Mouse (Mus musculus): Measurements from ENCODE around the gene Gucd1.
"Not testable (repeated sequence)": the region's sequence is repeated elsewhere in the genome, so short reads cannot be mapped to it uniquely, and the experiment has no call there.

Gucd1 gene

DNA sequence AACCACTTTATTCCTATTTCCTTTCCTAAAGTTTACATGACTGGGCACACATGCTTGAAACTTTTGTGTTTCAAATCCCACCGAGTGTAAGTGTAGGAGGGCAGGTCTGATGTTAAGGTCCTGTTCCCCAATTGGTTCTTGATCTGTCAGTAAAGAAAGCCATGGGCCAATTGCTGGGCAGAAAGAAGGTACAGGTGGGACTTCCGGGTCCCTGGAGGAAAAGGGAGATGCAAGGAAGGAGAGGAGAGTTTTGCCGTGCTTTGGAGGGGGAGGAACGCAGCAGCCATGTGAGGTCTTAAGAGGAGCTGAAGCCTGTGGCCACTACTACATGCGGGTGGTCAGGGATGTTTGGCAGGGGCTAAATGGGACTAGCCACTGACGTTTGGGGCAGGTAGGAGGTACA is 152.5 kb downstream of the Gucd1 start:
- DNase-seq (ENCODE audit: low spot score): no peak

DNA sequence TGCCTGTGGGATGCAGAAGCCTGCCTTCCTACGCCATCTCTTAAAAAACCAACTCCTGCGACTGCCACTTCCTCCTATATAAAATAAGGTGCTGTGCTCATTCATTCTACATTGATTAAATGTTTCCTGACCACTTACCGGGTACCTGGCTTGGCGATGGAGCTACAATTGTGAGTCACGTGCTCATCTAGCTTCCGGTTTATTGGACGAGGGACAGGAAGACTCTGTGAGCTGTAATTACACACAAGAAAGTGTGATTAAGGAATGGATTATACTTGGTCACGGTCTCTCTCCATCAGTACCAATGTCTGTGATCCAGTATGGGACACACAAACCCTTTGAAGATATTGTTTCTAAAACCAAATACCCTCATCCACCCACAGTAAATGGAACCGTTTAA is 153.0 kb downstream of the Gucd1 start:
- no peak for DNase-seq (ENCODE audit: low spot score)

DNA sequence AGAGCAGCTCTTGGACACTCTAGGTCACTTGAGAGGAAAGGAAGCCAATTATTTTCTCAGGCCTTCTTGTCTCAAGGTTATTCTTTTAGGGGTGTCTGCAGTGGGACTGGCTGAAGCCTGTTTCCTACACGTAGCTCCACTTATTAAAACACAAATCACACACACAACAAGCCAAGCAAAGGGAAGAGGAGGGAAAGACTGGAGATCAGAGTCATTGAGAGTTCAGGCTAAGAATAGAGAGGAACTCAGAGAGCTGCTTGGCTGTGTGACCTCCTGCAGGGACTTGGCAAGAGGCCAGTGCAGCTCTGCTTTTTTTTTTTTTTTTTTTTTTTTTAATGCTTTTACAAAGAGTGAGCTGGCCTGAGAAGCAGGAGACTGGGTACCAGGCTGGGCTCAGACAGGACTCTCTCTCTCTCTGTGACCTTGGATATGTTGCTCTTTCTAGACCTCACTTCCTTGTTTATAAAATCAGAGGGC is 153.5 kb downstream of the Gucd1 start:
- not testable (repeated sequence) for DNase-seq (ENCODE audit: low spot score)

DNA sequence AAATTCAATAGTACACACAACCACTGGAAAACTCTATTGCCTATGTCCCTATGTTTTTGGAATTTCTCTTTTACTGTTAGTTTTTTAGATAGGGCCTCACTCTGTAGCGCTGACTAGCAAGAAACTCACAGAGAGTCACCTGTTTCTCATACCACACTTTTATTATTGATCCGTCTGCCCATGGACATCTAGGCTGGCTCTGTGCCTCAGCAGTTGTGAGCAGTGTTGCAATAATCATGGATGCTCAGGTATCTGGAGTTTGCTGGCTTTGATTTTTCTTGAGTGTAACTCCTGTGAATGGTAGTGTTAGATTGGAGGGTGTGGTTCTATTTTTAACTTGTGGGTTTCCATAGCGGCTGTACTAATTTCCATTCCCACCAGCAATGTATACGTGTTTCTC is 162.4 kb downstream of the Gucd1 start:
- no peak for DNase-seq (ENCODE audit: low spot score)

DNA sequence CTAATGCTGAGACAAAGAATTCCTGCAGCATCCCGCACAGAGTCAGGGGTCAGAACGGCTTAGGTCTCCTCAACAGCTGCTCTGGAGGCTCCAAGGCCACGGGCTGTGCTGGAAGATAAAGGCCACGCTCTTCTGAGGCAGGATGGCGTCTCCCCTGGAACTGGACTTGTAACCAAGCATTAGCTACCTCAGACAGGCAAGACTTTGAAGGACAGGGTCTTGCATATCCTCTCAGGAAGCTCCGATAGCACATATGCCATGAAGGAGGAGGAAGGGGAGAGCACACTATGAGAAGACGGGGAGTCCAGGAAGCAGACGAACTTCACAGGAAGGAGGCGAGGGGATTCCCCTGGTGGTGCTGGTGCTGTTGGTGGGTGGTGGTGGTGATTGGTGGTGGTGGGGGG is 163.9 kb downstream of the Gucd1 start:
- not testable (repeated sequence) for DNase-seq (ENCODE audit: low spot score)

DNA sequence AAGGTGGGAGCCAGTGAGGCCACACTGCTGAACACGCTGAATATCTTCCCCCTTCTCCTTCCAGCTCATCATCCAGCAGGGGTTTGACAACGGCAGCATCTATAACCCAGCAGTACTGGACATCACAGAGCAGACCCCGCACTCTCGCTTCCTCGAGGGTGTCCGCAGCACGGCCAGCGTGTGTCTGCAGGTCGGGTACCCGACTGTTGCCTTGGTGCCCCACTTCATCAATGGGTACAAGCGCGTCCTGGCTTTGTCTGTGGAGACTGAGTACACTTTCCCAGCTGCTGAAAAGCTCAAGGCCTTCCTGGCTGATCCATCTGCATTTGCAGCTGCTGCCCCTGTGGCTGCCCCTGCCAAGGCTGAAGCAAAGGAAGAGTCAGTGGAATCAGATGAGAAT is 165.2 kb downstream of the Gucd1 start:
- DNase-seq (ENCODE audit: low spot score): no peak

DNA sequence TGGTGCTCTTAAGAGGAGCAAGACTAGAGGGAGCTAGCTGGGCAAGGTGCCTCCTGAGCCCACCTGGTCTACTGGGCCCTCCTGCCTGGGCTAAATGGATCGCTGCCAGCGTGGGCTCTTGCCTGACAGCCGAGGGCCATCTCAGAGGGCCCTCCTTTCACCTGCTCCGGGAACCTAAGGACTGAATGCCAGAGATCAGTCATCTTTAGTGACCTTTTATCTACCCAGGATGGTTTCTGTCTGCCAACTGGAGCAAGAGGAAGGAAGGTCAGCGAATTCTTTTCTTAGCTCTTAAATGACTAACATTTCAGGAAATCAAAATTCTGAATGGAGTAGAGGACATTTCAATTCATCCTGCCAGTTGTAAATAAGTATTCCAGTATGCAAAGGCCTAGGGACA is 167.2 kb downstream of the Gucd1 start:
- no peak for DNase-seq (ENCODE audit: low spot score)

DNA sequence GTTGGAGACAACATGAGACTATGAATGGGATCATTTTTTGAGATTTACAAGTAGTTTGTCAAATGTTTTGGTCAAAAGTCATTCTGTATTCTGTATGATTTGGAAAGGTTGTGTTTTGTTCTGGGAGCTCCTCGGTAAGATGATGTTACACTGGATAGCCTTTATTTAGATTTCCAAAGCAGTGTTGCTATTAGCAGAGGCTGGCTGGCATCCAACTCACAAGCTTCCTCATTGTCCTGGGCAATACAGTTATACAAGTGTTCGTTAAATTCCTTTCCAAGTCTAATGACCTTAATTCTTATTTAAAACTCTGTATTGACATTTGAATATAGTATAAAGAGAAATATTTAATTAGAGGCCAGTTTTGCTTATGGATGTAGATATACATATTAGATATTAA is 172.5 kb downstream of the Gucd1 start:
- DNase-seq (ENCODE audit: low spot score): no peak

DNA sequence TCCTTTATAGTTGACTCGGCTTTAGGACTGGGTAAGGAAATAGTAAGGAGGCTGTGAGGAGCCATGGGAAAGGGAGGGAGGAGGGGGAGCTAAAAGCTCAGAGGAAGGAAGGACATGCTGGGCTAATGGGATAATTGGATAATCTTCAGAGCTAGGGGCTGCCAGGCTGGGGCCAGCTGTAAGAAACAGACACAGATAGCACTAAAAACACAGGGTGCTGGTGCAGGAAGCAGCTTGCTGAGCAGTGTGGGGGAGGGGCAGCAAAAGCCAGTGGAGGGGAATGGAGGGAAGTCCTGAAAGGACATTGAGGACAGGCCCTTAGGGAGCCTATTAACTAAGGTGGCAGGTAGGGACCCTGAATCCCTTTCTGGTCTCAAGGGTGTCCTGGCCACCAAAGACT is 173.2 kb downstream of the Gucd1 start:
- DNase-seq (ENCODE audit: low spot score): not testable (repeated sequence)

DNA sequence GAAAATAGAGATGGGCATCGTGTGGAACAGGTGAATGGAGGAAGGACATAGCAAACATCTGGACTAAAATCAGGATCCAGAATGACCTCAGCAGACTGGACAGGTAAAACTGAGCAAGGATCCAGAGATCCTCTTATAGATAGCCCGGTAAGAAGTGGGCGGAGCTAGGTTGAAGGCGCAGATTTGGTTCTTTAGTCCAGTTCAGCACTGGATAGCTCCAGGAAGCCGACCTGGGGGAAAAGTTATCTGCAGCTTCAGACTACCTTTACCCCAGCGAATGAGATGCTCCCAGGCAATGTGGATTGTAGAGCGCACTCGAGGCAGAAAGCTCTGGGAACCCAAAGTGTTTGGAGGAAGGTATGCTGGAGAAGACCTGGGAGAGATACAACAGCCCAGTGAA is 175.8 kb downstream of the Gucd1 start:
- no peak for DNase-seq (ENCODE audit: low spot score)

DNA sequence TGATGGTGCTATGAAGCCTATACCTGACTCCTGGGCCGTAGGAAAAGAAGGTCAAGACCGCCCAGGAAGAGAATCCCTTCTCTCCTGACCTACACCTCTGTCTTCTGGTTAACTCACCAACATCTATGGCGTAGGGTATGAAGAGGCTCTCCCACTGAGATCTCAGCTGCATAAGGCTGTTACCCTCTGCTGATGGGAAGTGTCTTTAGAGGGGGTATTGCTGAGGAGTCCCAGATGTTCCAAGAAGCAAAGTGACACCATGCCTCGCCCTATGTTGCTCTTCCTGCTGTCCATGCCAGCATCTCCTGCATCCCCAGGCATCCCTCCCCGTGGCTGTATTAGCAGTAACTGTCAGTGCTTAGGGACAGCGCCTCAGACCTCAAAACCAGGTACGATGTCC is 178.4 kb downstream of the Gucd1 start:
- no peak for DNase-seq (ENCODE audit: low spot score)

DNA sequence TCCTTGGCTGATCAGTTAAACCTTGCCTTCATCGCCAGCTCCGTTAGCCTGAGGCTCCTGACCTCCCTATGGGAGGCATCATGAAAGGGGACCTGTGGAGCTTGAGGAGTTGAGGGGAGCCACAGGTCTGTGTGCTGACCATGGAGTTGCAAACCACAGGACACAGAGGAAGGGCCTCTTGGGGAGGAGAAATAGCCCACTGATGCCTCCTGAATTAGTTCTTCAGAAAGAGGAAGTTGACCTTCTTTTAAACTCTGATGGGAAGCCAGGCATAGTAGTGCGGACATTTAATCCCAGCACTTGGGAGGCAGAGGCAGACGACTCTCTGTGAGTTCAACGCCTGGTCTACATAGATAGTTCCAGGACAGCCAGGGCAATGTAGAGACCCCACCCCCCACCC is 178.9 kb downstream of the Gucd1 start:
- DNase-seq (ENCODE audit: low spot score): no peak

DNA sequence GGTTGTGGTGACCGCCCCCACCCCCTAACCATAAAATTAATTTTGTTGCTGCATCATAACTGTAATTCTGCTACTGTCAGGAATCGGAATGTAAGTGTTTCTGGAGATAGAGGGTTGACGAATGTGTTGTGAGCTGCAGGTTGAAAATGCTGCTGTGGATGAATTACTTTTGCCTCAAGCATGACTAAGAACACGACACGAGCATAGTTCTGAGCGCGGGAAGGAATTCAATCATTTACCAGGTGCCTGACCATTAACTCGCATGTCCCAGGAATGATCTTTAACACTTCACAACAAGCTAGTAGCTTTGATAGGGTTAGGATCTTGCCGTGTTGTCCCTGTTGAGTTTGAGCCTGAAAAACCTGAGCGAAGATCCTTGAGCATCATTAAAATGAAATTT is 180.5 kb downstream of the Gucd1 start:
- no peak for DNase-seq (ENCODE audit: low spot score)

DNA sequence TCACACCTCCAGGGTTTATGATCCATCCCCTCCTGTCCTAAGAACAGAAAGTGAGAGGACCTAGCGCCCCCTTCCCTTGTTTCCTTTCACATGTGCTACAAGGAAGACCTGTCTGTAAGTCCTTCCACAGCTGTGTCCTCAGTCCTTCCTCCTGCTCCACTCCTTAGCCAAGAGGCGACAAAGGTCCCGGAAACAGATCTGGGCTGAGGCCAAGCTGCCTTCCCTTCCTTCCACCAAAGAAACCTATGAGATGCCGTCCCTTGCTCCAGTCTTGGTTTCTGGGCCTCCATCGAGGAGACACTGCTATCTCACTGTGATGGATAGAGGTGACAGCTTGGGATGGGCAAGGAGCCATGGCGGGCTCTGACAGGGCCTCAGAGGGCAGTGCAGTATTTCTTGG is 182.7 kb downstream of the Gucd1 start:
- DNase-seq (ENCODE audit: low spot score): no peak

DNA sequence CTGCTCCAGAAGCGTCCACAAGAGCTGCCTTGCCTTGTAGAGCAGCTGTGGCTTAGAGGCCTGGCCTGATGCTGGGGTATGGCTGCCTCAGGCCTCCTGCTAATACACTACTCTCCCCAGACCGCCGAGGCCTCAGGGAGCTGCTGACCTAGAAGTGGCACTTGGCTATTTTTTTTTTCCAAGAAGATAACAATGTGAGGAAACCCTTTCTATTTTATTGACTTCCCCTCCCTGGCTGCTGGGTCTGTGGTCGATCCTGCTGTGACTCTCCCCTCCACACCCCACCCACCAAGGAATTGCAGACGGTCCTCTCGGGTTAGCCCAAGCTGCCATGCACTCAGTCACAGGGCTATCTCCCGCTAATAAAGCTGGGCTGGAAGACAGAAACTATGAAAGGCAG is 183.6 kb downstream of the Gucd1 start:
- no peak for DNase-seq (ENCODE audit: low spot score)

DNA sequence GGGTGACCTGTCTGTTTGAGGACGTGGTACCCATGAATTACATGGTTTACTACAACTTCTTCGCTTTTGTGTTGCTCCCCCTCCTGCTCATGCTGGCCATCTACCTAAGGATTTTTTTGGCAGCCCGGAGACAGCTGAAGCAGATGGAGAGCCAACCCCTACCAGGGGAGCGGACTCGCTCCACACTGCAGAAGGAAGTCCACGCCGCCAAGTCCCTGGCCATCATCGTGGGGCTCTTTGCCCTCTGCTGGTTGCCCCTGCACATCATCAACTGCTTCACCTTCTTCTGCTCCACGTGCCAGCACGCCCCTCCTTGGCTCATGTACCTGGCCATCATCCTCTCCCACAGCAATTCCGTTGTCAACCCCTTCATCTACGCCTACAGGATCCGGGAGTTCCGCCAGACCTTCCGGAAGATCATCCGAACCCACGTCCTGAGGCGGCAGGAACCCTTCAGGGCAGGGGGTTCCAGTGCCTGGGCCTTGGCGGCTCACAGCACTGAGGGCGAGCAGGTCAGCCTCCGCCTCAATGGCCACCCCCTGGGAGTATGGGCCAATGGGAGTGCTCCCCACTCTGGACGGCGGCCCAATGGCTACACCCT is 184.5 kb downstream of the Gucd1 start:
- no peak for DNase-seq (ENCODE audit: low spot score)

DNA sequence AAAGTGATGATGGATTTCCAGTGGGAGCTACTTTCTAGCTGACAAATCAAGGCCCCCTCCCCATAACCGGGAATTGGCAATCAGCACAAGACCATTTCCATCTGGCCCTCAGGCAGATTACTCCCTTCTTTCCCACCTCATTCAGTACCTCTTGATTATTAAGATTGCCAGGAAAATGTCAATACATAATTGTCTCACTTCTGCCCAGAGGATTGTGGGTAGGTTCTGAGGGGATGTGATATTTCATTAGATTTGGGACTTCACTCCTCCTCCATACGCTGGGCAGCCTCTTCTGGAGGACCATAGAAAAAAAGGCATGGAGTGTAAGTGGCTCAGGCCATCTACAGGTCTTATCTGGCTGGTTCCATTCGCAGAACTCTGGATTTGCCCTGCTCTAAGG is 185.5 kb downstream of the Gucd1 start:
- DNase-seq (ENCODE audit: low spot score): no peak

DNA sequence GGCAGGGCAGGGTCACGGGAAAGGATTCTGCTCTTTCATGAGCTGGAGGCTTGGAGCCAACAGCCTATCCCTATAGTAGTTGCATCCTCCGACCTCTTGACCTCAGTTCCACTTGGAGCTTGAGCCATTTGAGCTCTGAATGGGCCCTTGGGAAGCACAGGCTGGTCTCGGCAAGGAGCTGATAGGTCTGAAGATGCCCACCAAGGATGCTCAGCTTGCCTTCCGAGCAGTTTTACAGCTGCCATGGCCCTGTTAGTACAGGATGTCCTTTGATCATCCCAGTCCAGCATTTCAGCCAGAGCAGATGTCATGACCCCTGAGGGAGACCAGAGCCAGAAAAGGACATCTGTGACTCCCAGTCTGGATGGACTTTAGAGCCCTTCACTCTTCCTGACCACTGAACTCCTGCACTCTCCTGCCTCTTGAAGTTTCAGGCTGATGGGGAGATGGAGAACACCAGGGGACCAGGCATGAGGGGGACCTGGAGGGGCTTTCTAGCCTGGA is 189.5 kb downstream of the Gucd1 start:
- no peak for DNase-seq (ENCODE audit: low spot score)

DNA sequence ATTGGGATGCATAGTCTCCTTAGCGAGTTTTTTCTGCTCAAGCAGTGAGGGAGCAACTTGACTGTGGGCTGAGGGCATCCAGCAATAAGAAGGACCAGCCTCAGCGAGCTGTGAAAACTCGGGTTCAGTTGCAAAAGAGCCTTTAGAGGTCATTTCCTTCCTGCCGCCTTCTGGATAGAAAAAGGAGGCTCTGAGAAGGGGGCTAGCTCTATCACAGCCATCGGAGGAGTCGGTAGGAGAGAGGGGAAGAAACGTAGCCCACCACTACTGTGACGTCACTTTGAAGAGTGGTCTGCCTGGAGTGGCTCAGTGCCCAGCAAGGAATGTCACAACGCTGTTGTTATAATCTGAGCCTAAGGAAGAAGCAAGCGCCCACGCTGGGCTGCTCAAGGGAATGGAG is 190.7 kb downstream of the Gucd1 start:
- DNase-seq (ENCODE audit: low spot score): no peak

DNA sequence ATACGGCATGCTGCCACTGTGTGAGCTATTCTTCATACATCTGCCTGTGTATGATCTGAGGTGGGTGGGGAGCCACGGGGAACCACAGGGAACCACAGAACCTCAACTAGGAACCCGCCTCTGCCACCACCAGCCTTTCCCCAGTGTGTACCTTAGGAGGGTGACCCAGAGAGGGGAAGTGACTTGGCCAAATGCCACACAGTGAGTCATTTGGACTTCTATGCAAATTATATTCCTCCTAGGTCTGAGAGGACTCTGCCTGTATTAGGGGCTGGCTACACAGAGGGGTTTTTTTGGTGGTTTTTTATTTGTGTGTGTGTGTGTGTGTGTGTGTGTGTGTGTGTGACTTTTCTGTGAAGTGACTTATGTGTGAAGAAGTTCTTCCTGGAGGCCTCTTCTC is 191.2 kb downstream of the Gucd1 start:
- no peak for DNase-seq (ENCODE audit: low spot score)

DNA sequence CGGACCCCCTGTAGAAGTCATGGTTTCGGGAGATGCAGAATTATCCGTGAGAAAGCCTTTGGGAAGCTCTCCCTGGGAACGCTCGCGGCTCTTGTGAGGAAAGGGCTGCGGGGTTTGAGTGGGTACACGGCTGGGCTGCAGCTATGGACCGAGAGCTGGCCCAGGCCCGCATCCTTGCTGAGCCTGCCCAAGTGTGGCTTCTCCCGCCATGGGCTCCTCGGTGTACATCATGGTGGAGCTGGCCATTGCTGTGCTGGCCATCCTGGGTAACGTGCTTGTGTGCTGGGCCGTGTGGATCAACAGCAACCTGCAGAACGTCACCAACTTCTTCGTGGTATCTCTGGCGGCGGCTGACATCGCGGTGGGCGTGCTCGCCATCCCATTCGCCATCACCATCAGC is 192.0 kb downstream of the Gucd1 start:
- no peak for DNase-seq (ENCODE audit: low spot score)

DNA sequence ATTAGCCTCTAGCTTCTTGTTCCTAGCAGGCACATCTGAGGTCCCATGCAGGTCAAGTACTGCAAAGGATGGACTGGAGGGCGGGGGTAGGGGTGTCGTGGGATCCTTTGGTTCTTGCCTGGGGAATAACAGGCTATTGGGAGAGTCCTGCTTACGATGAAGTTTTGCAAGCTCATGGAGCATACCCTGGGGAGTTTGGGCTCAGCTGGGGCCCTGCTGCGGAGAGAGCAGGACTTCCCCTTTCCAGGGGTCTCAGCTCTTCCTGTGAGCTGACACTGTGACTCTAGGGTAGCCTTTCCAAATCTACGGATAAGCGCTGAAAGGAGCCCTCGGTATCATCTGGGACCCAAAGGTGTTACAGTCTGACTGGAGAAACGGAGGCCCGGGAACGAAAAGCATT is 193.4 kb downstream of the Gucd1 start:
- no peak for DNase-seq (ENCODE audit: low spot score)

DNA sequence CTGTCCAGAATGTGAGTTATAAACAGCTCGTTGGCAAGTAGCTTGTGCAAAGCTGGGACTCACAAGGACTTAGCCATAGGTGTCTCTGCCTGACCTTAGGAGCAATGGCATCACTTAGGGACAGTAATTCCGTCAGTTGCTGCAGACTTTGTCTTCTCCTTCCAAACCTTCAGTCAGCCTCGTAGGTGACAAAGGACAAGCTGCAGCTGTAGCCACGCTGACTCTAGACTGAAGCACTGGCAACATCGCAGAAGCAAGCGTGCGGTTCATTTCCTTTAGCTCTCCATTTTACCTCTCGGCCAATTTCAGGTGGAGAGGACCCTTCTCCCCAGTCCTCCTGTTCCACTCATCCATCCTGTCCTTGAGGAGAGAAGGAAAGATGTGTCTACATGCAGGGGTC is 193.8 kb downstream of the Gucd1 start:
- no peak for DNase-seq (ENCODE audit: low spot score)

DNA sequence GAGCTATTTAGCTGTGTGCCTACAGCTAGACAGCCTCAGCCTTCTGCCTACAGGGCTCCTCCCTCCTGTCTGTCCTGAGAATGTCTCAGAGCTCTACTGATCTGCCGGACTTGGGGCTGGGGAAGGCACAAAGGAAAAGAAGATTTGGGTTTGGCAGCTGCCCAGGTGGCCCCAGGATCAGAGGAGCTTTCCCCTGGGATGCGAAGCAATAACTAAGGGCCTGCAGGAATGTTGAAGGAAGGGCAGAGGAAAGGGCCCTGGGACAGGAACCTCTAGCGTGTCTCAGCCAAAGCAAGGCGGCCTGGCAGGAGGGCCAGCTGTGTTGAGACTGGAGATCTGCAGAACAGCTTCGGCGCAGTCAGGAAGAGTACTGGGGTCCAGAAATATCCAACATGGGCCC is 194.8 kb downstream of the Gucd1 start:
- no peak for DNase-seq (ENCODE audit: low spot score)

DNA sequence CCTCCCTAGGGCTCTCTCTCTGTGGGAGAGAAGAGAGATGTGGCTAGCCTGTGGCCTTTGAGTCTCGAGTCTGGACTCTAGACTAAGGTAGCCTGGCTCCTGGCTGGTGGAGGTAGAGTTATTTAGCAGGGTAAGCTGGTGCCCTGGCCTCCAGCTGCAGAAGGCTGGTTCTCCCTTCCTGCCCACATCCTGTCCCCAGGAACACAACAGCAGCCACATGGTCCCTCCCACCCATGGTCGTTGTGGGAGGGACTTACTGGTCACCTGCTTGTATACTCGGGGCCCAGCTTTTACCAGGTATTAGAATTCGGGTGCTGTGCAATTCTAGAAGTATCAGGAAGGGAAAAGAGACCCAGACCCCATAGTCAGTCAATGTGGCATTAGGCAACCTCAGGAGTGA is 197.5 kb downstream of the Gucd1 start:
- DNase-seq (ENCODE audit: low spot score): no peak

All from c-Kit-positive CD71-positive TER-119-positive erythroid progenitor cells, embryonic 14.5 days (primary cell).